21 mouse cellular contexts compared by ENCODE assay signal in the genomic region with DNA sequence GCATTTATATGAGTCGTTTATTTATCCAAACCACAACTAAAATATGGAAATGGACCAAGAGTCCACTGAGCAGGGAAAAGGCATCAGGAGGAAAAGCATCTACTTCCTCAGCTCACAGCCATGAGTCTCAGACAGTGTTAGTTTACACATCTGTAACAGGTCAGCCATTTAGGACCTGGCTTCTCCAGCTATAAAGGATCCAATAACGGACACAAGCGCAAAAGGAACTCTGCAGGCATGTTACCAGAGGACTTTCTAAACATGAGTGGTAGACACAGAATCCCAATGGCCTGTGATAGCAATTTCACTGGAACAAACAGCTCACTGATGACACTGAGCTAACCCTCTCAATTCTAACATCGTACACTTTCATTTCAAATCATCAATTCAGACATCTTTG.
"Had no signal": no experiment of that assay in that cellular context is flagged by ENCODE, and none has a peak within 500 bp of the region (broad histone marks: within the 10 kb centered on the region; RNA-seq: fewer than 3 reads in every experiment).

No protein-coding gene starts in this region.

- H3K9me3 ChIP-seq: limb, embryonic 10.5 days; limb, embryonic 13.5 days; lung, embryonic 15.5 days; megakaryocyte, embryonic 14.5 days; midbrain, embryonic 10.5 days; midbrain, embryonic 13.5 days; neural tube, embryonic 13.5 days had no signal

- H3K9ac ChIP-seq: limb, embryonic 13.5 days; lung, embryonic 15.5 days; midbrain, embryonic 13.5 days; neural tube, embryonic 13.5 days had no signal

- ATAC-seq: intestine, postnatal 0 days; midbrain, embryonic 13.5 days had no signal

- H3K27me3 ChIP-seq: limb, embryonic 13.5 days; lung, embryonic 15.5 days; megakaryocyte, embryonic 14.5 days; midbrain, embryonic 13.5 days; neural tube, embryonic 13.5 days had no signal

- H3K4me2 ChIP-seq: limb, embryonic 13.5 days; lung, embryonic 15.5 days; midbrain, embryonic 13.5 days; neural tube, embryonic 13.5 days had no signal

- DNase-seq: kidney, adult 2 months; kidney, postnatal 25 days; layer of hippocampus, adult 9-11 months; lung, adult 18-20 months; lung, postnatal 10 days; lung, postnatal 36 days; retina, postnatal 1 day; right cerebral cortex, postnatal 25 days; thymus, postnatal 25 days had no signal

- H3K4me3 ChIP-seq: layer of hippocampus, adult 2 months; limb, embryonic 10.5 days; limb, embryonic 13.5 days; lung, embryonic 15.5 days; megakaryocyte, embryonic 14.5 days; midbrain, embryonic 10.5 days; midbrain, embryonic 13.5 days; myocyte; neural tube, embryonic 13.5 days had no signal

- H3K4me1 ChIP-seq: limb, embryonic 10.5 days; limb, embryonic 13.5 days; lung, embryonic 15.5 days; midbrain, embryonic 10.5 days; midbrain, embryonic 13.5 days; neural tube, embryonic 13.5 days had no signal

- H3K27ac ChIP-seq: kidney, postnatal 0 days; layer of hippocampus, adult 2 months; limb, embryonic 10.5 days; limb, embryonic 13.5 days; lung, embryonic 15.5 days; midbrain, embryonic 10.5 days; midbrain, embryonic 13.5 days; neural tube, embryonic 13.5 days; stomach, postnatal 0 days had no signal
